Mouse (Mus musculus) embryonic facial prominence, embryonic 10.5 days (tissue): ENCODE measurements around the gene Thegl. TPM values are rescaled to one million over a fixed set of nuclear protein-coding genes. Genes with fewer than 3 reads are reported as not detected.
A peak's percentile ranks its signal among the peaks of the same experiment; 100 is the strongest.
"Not testable (repeated sequence)": the region's sequence is repeated elsewhere in the genome, so short reads cannot be mapped to it uniquely, and the experiment has no call there.

Experiments used
- DNase-seq: peaks from one replicate; pipeline ENCODE4 v3.0.0-alpha.2; 2017; ENCODE audit warnings: low spot score
- H3K27ac ChIP-seq: fragments of 300-500 bp; sonication (generic); replicated peaks from 2 replicates; pipeline ENCODE4 v1.5.1; 2016; ENCODE audit warnings: mild to moderate bottlenecking
- H3K27me3 ChIP-seq: fragments of 300-500 bp; sonication (generic); replicated peaks from 2 replicates; pipeline ENCODE4 v1.6.1; 2016; ENCODE audit warnings: low read depth, mild to moderate bottlenecking; ENCODE audit not compliant: poor library complexity, severe bottlenecking
- H3K36me3 ChIP-seq: fragments of 300-500 bp; sonication (generic); replicated peaks from 2 replicates; pipeline ENCODE4 v1.6.1; 2016; ENCODE audit warnings: mild to moderate bottlenecking, moderate library complexity
- H3K4me1 ChIP-seq: fragments of 300-500 bp; sonication (generic); 2 replicates; pipeline ENCODE4 v1.6.1; 2016
- H3K4me3 ChIP-seq: fragments of 300-500 bp; sonication (generic); 2 replicates; pipeline ENCODE4 v1.5.1; 2016; ENCODE audit warnings: mild to moderate bottlenecking, moderate library complexity
- H3K9me3 ChIP-seq: fragments of 300-500 bp; sonication (generic); 2 replicates; pipeline ENCODE4 v1.6.1; 2016; ENCODE audit warnings: mild to moderate bottlenecking
- WGBS: fragments of 180-500 bp; shearing (Covaris S2); methylation state at CpG from one replicate; pipeline ENCODE4 v1.1.7; 2016; 5-methylcytosine and 5-hydroxymethylcytosine counted together
- polyA plus RNA-seq: library from polyadenylated mRNA; unstranded; fragments of >200 nt; fragmentation: Nextera tagmentation; extraction: Ambion mirVana; gene quantifications from 2 replicates; pipeline ENCODE4 v1.2.1, GENCODE M21; 2016

Gene Thegl
- polyA plus RNA-seq, 1 experiment from 2014 or later: not detected

GRCm38 (mm10) chr5:77089294-77089693 is 73.5 kb downstream of the Thegl start:
- H3K27me3 ChIP-seq: peaks cover 27% of the 10 kb centered on the region
- no peaks in the 10 kb centered on the region for H3K36me3 ChIP-seq
- H3K27ac ChIP-seq: no peak overlapping the region
- DNase-seq: peak; percentile 68
- H3K4me1 ChIP-seq: peaks cover 3% of the 10 kb centered on the region
- WGBS: 57% methylated on average over 1 of the region's 1 CpGs
- no peaks in the 10 kb centered on the region for H3K9me3 ChIP-seq
- H3K4me3 ChIP-seq: no peak overlapping the region

- Histone ChIP-seq H3K27ac (no peak overlapping the region), H3K4me3 (no peak overlapping the region), H3K4me1 (peaks cover 9% of the 10 kb centered on the region), H3K36me3 (no peaks in the 10 kb centered on the region), H3K9me3 (no peaks in the 10 kb centered on the region), H3K27me3 (peaks cover 33% of the 10 kb centered on the region)
- 55% methylated on average over 8 of the region's 8 CpGs for WGBS
- no peak for DNase-seq
Observed at GRCm38 (mm10) chr5:77089901-77090300, 74.1 kb downstream of the Thegl start.

- H3K36me3 ChIP-seq: no peaks in the 10 kb centered on the region
- no peak overlapping the region for H3K27ac ChIP-seq
- WGBS: 58% methylated on average over 5 of the region's 5 CpGs
- H3K4me1 ChIP-seq: peaks cover 14% of the 10 kb centered on the region
- no peak for DNase-seq
- H3K9me3 ChIP-seq: no peaks in the 10 kb centered on the region
- H3K4me3 ChIP-seq: no peak overlapping the region
- peaks cover 40% of the 10 kb centered on the region for H3K27me3 ChIP-seq
Observed at GRCm38 (mm10) chr5:77090521-77091096, 74.8 kb downstream of the Thegl start.

- no peak for DNase-seq
- Histone ChIP-seq H3K27me3 (peaks cover 53% of the 10 kb centered on the region), H3K4me1 (peaks cover 17% of the 10 kb centered on the region), H3K27ac (no peak overlapping the region), H3K9me3 (no peaks in the 10 kb centered on the region), H3K4me3 (no peak overlapping the region), H3K36me3 (no peaks in the 10 kb centered on the region)
- 82% methylated on average over 3 of the region's 3 CpGs for WGBS
Observed at GRCm38 (mm10) chr5:77091923-77092322, 76.1 kb downstream of the Thegl start.

GRCm38 (mm10) chr5:77092531-77092930 is 76.7 kb downstream of the Thegl start:
- WGBS: 77% methylated on average over 5 of the region's 5 CpGs
- Histone ChIP-seq H3K4me3 (no peak overlapping the region), H3K4me1 (peaks cover 23% of the 10 kb centered on the region), H3K9me3 (no peaks in the 10 kb centered on the region), H3K36me3 (no peaks in the 10 kb centered on the region), H3K27ac (no peak overlapping the region), H3K27me3 (peaks cover 59% of the 10 kb centered on the region)
- no peak for DNase-seq

- H3K9me3 ChIP-seq: no peaks in the 10 kb centered on the region
- no peaks in the 10 kb centered on the region for H3K36me3 ChIP-seq
- no peak for DNase-seq
- WGBS: 39% methylated on average over 8 of the region's 8 CpGs
- H3K4me1 ChIP-seq: peaks cover 35% of the 10 kb centered on the region
- H3K27ac ChIP-seq: no peak overlapping the region
- H3K27me3 ChIP-seq: peaks cover 68% of the 10 kb centered on the region
- H3K4me3 ChIP-seq: peak overlapping the region; percentile 79
Observed at GRCm38 (mm10) chr5:77093961-77094360, 78.1 kb downstream of the Thegl start.

- peaks cover 44% of the 10 kb centered on the region for H3K4me1 ChIP-seq
- no peaks in the 10 kb centered on the region for H3K36me3 ChIP-seq
- under 1% methylated on average over 69 of the region's 69 CpGs for WGBS
- peaks cover 75% of the 10 kb centered on the region for H3K27me3 ChIP-seq
- peak; percentile 73 for DNase-seq
- H3K9me3 ChIP-seq: no peaks in the 10 kb centered on the region
- peak overlapping the region; percentile 75 for H3K27ac ChIP-seq
- H3K4me3 ChIP-seq: peak overlapping the region; percentile 79
Observed at GRCm38 (mm10) chr5:77094510-77095491, 79.0 kb downstream of the Thegl start.

- not testable (repeated sequence) for H3K27ac ChIP-seq, H3K9me3 ChIP-seq, H3K36me3 ChIP-seq, DNase-seq, H3K4me3 ChIP-seq
- WGBS: 88% methylated on average over 3 of the region's 3 CpGs
- H3K27me3 ChIP-seq: peaks cover 75% of the 10 kb centered on the region
- H3K4me1 ChIP-seq: peaks cover 49% of the 10 kb centered on the region
Observed at GRCm38 (mm10) chr5:77096194-77096593, 80.4 kb downstream of the Thegl start.

GRCm38 (mm10) chr5:77097686-77098085 is 81.9 kb downstream of the Thegl start:
- Histone ChIP-seq H3K4me1 (peaks cover 57% of the 10 kb centered on the region), H3K9me3 (no peaks in the 10 kb centered on the region), H3K4me3 (no peak overlapping the region), H3K36me3 (no peaks in the 10 kb centered on the region), H3K27ac (no peak overlapping the region; the same call in 1 of the 2 replicates), H3K27me3 (peaks cover 70% of the 10 kb centered on the region)
- DNase-seq: peak; percentile 26
- 23% methylated on average over 6 of the region's 6 CpGs for WGBS

GRCm38 (mm10) chr5:77098874-77099273 is 83.1 kb downstream of the Thegl start:
- Histone ChIP-seq H3K27ac (no peak overlapping the region), H3K9me3 (no peaks in the 10 kb centered on the region), H3K27me3 (peaks cover 68% of the 10 kb centered on the region), H3K4me3 (no peak overlapping the region), H3K36me3 (no peaks in the 10 kb centered on the region), H3K4me1 (peaks cover 69% of the 10 kb centered on the region)
- DNase-seq: no peak
- WGBS: 83% methylated on average over 3 of the region's 3 CpGs

GRCm38 (mm10) chr5:77099317-77099996 is 83.6 kb downstream of the Thegl start:
- Histone ChIP-seq H3K4me1 (peaks cover 64% of the 10 kb centered on the region), H3K4me3 (no peak overlapping the region), H3K9me3 (no peaks in the 10 kb centered on the region), H3K27ac (peak overlapping the region; percentile 8; the same call in 1 of the 2 replicates), H3K36me3 (no peaks in the 10 kb centered on the region), H3K27me3 (peaks cover 64% of the 10 kb centered on the region)
- peak; percentile 52 for DNase-seq
- 43% methylated on average over 11 of the region's 11 CpGs for WGBS

GRCm38 (mm10) chr5:77099997-77100380 is 84.2 kb downstream of the Thegl start:
- DNase-seq: no peak
- no peak overlapping the region for H3K4me3 ChIP-seq
- H3K27ac ChIP-seq: no peak overlapping the region; the same call in 1 of the 2 replicates
- no peaks in the 10 kb centered on the region for H3K9me3 ChIP-seq
- H3K4me1 ChIP-seq: peaks cover 59% of the 10 kb centered on the region
- no peaks in the 10 kb centered on the region for H3K36me3 ChIP-seq
- WGBS: 58% methylated on average over 6 of the region's 6 CpGs
- H3K27me3 ChIP-seq: peaks cover 64% of the 10 kb centered on the region
